Mouse (Mus musculus): Measurements from ENCODE around the gene Unc79.

GRCm38 (mm10) chr12:102960051-102960775 is 11.6 kb downstream of the Unc79 start:
- no peak for TF ChIP-seq JUND (conservative IDR thresholded peaks at IDR 0.05; ENCODE audit: low read depth, low read length)
- TF ChIP-seq CTCF (conservative IDR thresholded peaks at IDR 0.05 in 1 of 2, IDR thresholded peaks at IDR 0.05 in 1 of 2; ENCODE audit: low read depth in 2 of 2, low read length in 2 of 2): no peak
